Mouse (Mus musculus): Measurements from ENCODE around the gene Nmnat3. TPM values are rescaled to one million over a fixed set of nuclear protein-coding genes. Genes with fewer than 3 reads are reported as not detected.

The Nmnat3 gene
- polyA plus RNA-seq, 1 experiment from 2014 or later, result 35.2 TPM

DNA sequence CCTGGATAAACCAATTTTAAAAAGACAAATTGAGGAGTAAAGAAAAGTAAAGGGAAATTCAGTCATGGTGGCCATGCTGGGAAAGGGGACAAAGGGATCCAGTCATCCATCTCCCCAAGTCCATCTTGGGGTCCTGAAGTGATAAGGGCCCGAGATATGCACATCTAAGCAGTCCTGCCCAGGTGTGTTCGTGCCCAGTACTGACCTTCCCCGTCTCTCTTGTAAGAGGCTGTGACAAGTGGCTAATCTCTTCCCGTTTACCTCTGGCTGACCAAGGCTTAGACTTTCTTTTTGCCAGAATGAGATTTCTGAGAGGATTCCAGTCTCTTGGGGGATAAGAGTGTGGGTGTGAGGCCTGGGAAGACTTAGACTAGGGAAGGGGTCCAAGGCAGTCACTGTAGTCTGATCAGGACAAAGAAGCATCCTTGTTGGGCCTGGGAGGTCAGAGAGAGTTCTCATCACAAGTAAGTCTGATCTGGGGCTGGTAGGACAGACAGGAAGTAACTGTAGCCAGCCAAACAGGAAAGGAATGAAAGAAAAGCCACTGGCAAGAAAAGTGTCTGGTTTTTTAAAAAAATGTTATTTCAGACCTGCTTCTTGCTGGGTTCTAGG lies 140.8 kb downstream of the Nmnat3 start:
- H3K4me3 ChIP-seq, result no peak overlapping the region
- no peak overlapping the region for H3K27ac ChIP-seq
- peaks cover 51% of the 10 kb centered on the region for H3K4me1 ChIP-seq
- WGBS (ENCODE audit: insufficient replicate concordance), result 50% methylated on average over 4 of the region's 4 CpGs
- no peak for ATAC-seq
- peaks cover 37% of the 10 kb centered on the region for H3K27me3 ChIP-seq (replicated peaks)
- H3K4me2 ChIP-seq, result peak overlapping the region; percentile 31
- H3K36me3 ChIP-seq, result peaks cover 2% of the 10 kb centered on the region; the same call in 1 of the 2 replicates
- H3K9me3 ChIP-seq (replicated peaks), result no peaks in the 10 kb centered on the region
- H3K9ac ChIP-seq, result no peak overlapping the region

- peaks cover 54% of the 10 kb centered on the region for H3K4me1 ChIP-seq
- no peaks in the 10 kb centered on the region for H3K9me3 ChIP-seq (replicated peaks)
- no peak overlapping the region for H3K4me2 ChIP-seq
- no peak overlapping the region for H3K9ac ChIP-seq
- peaks cover 29% of the 10 kb centered on the region for H3K27me3 ChIP-seq (replicated peaks)
- 60% methylated on average over 8 of the region's 8 CpGs for WGBS (ENCODE audit: insufficient replicate concordance)
- ATAC-seq, result no peak
- H3K36me3 ChIP-seq, result peaks cover 2% of the 10 kb centered on the region; the same call in 1 of the 2 replicates
- no peak overlapping the region for H3K4me3 ChIP-seq
- H3K27ac ChIP-seq, result no peak overlapping the region
Measured at GRCm38 (mm10) chr9:98428783-98429182, 141.5 kb downstream of the Nmnat3 start.

DNA sequence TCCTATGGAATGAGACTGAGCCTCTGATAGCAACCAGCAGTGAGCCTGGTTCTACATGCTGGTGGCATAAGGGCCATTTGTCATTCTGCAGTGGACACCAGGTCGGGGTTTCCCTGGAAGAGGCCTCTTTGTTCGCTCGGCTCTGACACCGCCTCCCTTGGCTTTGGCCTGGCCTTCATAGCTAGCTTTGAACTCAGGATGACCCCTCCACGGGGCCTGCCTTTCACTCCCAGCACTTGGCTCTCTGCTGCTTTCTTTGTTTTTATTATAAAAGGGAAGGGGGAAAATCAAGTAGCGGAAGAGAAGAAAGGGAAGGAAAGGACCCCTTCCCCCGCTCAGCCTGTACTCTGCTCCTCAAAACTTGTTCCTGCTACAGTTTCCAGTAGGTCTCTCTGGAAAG lies 142.6 kb downstream of the Nmnat3 start:
- H3K4me2 ChIP-seq, result no peak overlapping the region
- WGBS (ENCODE audit: insufficient replicate concordance), result 48% methylated on average over 7 of the region's 7 CpGs
- H3K9me3 ChIP-seq (replicated peaks), result no peaks in the 10 kb centered on the region
- peaks cover 46% of the 10 kb centered on the region for H3K4me1 ChIP-seq
- H3K36me3 ChIP-seq, result peaks cover 2% of the 10 kb centered on the region; the same call in 1 of the 2 replicates
- no peak overlapping the region for H3K27ac ChIP-seq
- no peak for ATAC-seq
- peaks cover 19% of the 10 kb centered on the region for H3K27me3 ChIP-seq (replicated peaks)
- no peak overlapping the region for H3K4me3 ChIP-seq
- no peak overlapping the region for H3K9ac ChIP-seq

DNA sequence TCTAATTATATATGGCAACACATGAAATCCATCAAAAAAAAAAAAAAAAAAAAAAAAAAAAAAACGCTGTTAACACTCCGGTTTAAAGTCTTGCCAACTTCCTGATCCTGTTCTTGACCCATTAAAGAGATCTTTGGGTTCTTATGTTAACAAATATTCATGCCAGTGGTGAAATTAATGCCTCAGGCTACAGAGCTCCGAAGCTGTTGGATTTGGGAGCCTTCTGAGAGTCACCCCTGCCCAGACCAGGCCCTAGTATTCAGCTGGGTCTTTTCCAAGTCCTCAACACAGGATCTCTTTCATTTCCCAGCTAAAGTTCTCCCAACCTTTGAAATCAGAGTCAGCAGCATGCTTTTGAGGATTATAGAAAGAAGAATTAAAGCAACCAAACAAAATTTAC lies 143.3 kb downstream of the Nmnat3 start:
- H3K4me2 ChIP-seq, result no peak overlapping the region
- H3K4me1 ChIP-seq, result peaks cover 46% of the 10 kb centered on the region
- no peak overlapping the region for H3K27ac ChIP-seq
- 50% methylated on average over 3 of the region's 3 CpGs for WGBS (ENCODE audit: insufficient replicate concordance)
- H3K4me3 ChIP-seq, result no peak overlapping the region
- peaks cover 12% of the 10 kb centered on the region for H3K27me3 ChIP-seq (replicated peaks)
- no peaks in the 10 kb centered on the region for H3K9me3 ChIP-seq (replicated peaks)
- H3K36me3 ChIP-seq, result peaks cover 2% of the 10 kb centered on the region; the same call in 1 of the 2 replicates
- ATAC-seq, result no peak
- H3K9ac ChIP-seq, result no peak overlapping the region

GRCm38 (mm10) chr9:98433021-98433420 lies 145.8 kb downstream of the Nmnat3 start:
- WGBS (ENCODE audit: insufficient replicate concordance), result 77% methylated on average over 2 of the region's 2 CpGs
- Histone ChIP-seq H3K4me1 (peaks cover 23% of the 10 kb centered on the region), H3K9ac (no peak overlapping the region), H3K27me3 (replicated peaks) (no peaks in the 10 kb centered on the region), H3K4me2 (no peak overlapping the region), H3K9me3 (replicated peaks) (no peaks in the 10 kb centered on the region), H3K27ac (no peak overlapping the region), H3K36me3 (peaks cover 7% of the 10 kb centered on the region), H3K4me3 (no peak overlapping the region)
- no peak for ATAC-seq

- Histone ChIP-seq H3K9ac (no peak overlapping the region), H3K4me1 (peaks cover 14% of the 10 kb centered on the region), H3K4me2 (no peak overlapping the region), H3K4me3 (no peak overlapping the region), H3K36me3 (peaks cover 7% of the 10 kb centered on the region), H3K27ac (no peak overlapping the region), H3K27me3 (replicated peaks) (no peaks in the 10 kb centered on the region), H3K9me3 (replicated peaks) (no peaks in the 10 kb centered on the region)
- no peak for ATAC-seq
- 39% methylated on average over 4 of the region's 4 CpGs for WGBS (ENCODE audit: insufficient replicate concordance)
Measured at GRCm38 (mm10) chr9:98433956-98434588, 146.8 kb downstream of the Nmnat3 start.

DNA sequence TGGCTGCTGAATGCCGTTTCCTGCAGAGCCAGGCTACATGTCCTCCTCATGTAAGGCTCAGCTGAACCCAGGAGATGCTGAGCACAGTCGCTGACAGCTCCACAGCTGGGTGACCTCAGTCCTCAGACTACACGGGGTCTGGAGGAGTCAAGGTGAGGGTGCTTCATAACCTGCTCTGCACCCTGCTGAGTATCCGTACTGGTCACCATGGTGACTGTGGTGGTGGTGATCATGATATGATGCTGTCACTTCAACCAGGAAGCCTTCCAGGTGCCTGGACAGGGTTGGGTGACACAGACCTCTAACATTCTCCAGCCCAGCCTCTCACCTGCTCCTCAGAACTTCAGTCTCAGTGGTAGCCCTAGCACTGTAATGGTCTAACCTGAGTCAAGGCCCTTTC lies 150.6 kb downstream of the Nmnat3 start:
- Histone ChIP-seq H3K4me1 (peaks cover 4% of the 10 kb centered on the region; the same call in 1 of the 2 replicates), H3K9me3 (replicated peaks) (no peaks in the 10 kb centered on the region), H3K27ac (no peak overlapping the region), H3K27me3 (replicated peaks) (peaks cover 4% of the 10 kb centered on the region; the same call in 1 of the 2 replicates), H3K9ac (no peak overlapping the region), H3K4me2 (no peak overlapping the region), H3K36me3 (peaks cover 5% of the 10 kb centered on the region), H3K4me3 (no peak overlapping the region)
- WGBS (ENCODE audit: insufficient replicate concordance), result 63% methylated on average over 4 of the region's 4 CpGs
- no peak for ATAC-seq

DNA sequence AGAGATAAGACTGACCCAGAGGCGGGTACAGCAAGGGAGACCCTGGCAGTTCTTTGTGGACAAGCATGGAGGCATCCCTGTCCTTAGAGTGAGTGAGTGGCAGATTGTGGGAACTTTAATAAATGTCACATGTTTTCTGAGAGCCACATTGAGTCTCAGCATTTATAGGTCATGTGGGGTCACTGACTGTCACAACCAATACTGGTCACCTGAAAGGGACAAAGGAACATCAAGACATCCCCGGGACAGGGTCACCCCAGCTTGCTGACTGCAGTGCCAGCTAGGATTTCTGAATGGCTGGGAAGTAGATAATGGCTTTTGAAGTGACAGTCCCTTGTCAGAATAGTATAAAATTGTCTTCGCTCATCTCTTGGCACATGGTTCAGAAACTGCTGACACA lies 151.9 kb downstream of the Nmnat3 start:
- peaks cover 4% of the 10 kb centered on the region; the same call in 1 of the 2 replicates for H3K27me3 ChIP-seq (replicated peaks)
- no peak for ATAC-seq
- no peaks in the 10 kb centered on the region for H3K4me1 ChIP-seq
- H3K4me2 ChIP-seq, result no peak overlapping the region
- H3K9me3 ChIP-seq (replicated peaks), result no peaks in the 10 kb centered on the region
- 61% methylated on average over 3 of the region's 3 CpGs for whole genome bisulfite sequencing (ENCODE audit: insufficient replicate concordance)
- no peak overlapping the region for H3K9ac ChIP-seq
- peaks cover 5% of the 10 kb centered on the region for H3K36me3 ChIP-seq
- no peak overlapping the region for H3K27ac ChIP-seq
- H3K4me3 ChIP-seq, result no peak overlapping the region

DNA sequence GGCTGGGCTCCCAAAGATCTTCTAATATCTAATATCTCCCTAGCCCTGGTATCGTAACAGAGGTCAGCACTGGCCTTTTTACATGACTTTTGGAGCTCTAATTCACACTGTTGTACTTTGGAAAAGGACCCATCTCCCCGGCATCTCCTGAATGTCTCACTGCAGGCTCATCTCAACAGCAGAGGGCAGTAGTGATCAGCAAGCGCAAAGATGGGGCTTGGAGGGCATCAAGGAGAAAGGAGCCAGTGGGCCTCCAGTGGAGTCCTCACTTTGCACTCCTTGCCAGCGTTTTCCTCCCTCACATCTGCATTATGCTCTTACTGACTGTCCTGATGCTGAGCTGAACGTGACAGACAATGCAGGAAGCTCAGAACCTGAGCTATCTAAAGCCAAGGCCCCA lies 155.4 kb downstream of the Nmnat3 start:
- ATAC-seq, result no peak
- 23% methylated on average over 5 of the region's 5 CpGs for WGBS (ENCODE audit: insufficient replicate concordance)
- H3K27me3 ChIP-seq (replicated peaks), result peaks cover 4% of the 10 kb centered on the region; the same call in 1 of the 2 replicates
- H3K9ac ChIP-seq, result no peak overlapping the region
- no peak overlapping the region for H3K4me3 ChIP-seq
- no peak overlapping the region for H3K27ac ChIP-seq
- H3K9me3 ChIP-seq (replicated peaks), result no peaks in the 10 kb centered on the region
- no peak overlapping the region for H3K4me2 ChIP-seq
- peaks cover 14% of the 10 kb centered on the region for H3K36me3 ChIP-seq
- no peaks in the 10 kb centered on the region for H3K4me1 ChIP-seq

GRCm38 (mm10) chr9:98445359-98446149 lies 158.3 kb downstream of the Nmnat3 start:
- 54% methylated on average over 9 of the region's 9 CpGs for WGBS (ENCODE audit: insufficient replicate concordance)
- Histone ChIP-seq H3K27ac (no peak overlapping the region), H3K4me2 (no peak overlapping the region), H3K27me3 (replicated peaks) (peaks cover under 1% of the 10 kb centered on the region; the same call in 1 of the 2 replicates), H3K4me3 (no peak overlapping the region), H3K4me1 (no peaks in the 10 kb centered on the region), H3K9ac (no peak overlapping the region), H3K36me3 (peaks cover 13% of the 10 kb centered on the region), H3K9me3 (replicated peaks) (no peaks in the 10 kb centered on the region)
- 0 out of 2 replicates have a peak, but pooled peaks have one; percentile 27 for ATAC-seq

DNA sequence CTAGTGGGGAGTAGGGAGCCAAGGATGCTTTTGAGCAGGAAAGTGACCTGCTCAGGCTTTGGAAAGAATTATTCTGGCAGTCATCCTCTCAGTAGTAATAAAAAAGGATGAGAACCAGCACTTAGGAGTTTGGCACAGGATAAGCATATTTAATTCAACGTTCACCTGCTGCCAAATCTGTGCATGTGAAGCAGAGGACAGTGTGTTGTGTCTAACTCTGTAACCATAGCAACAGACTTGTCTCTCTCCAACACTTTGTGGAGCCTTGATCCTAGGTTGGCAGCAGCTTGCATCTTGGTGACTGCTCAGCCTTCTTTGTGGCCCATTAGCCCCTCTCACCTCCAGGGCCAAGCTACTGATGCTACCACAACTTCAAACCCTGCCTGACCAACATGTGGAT lies 163.7 kb downstream of the Nmnat3 start:
- Histone ChIP-seq H3K27me3 (replicated peaks) (no peaks in the 10 kb centered on the region), H3K9ac (no peak overlapping the region), H3K36me3 (peaks cover 4% of the 10 kb centered on the region; the same call in 1 of the 2 replicates), H3K27ac (no peak overlapping the region), H3K4me2 (no peak overlapping the region), H3K4me1 (no peaks in the 10 kb centered on the region), H3K4me3 (no peak overlapping the region), H3K9me3 (replicated peaks) (no peaks in the 10 kb centered on the region; the same call in 1 of the 2 replicates)
- no peak for ATAC-seq
- 48% methylated on average over 1 of the region's 1 CpGs for WGBS (ENCODE audit: insufficient replicate concordance)

GRCm38 (mm10) chr9:98466709-98467108 lies 179.5 kb downstream of the Nmnat3 start:
- 46% methylated on average over 2 of the region's 2 CpGs for WGBS (ENCODE audit: insufficient replicate concordance)
- H3K4me3 ChIP-seq, result no peak overlapping the region
- H3K9me3 ChIP-seq (replicated peaks), result no peaks in the 10 kb centered on the region
- H3K27ac ChIP-seq, result no peak overlapping the region
- H3K4me1 ChIP-seq, result peaks cover 6% of the 10 kb centered on the region; the same call in 1 of the 2 replicates
- no peak overlapping the region for H3K9ac ChIP-seq
- no peaks in the 10 kb centered on the region for H3K36me3 ChIP-seq
- H3K4me2 ChIP-seq, result no peak overlapping the region
- ATAC-seq, result no peak
- H3K27me3 ChIP-seq (replicated peaks), result no peaks in the 10 kb centered on the region
